Mouse (Mus musculus) thymus, adult 2 months (tissue): ENCODE results near the gene Txk.

Source experiments
- CTCF ChIP-seq: fragments of 200-500 bp; IDR thresholded peaks from 2 replicates; pipeline ENCODE4 v1.5.1; 2012; ENCODE audit warnings: mild to moderate bottlenecking, control low read depth, low read length, moderate library complexity, borderline replicate concordance; ENCODE audit not compliant: control insufficient read depth, poor library complexity, insufficient read depth; ENCODE audit errors: extremely low read depth
- POLR2A ChIP-seq: fragments of 200-500 bp; IDR thresholded peaks from 2 replicates; pipeline ENCODE4 v1.6.1; 2012; ENCODE audit warnings: mild to moderate bottlenecking, low read length, control low read depth, moderate library complexity; ENCODE audit not compliant: control insufficient read depth, poor library complexity, insufficient read depth; ENCODE audit errors: extremely low read depth

DNA sequence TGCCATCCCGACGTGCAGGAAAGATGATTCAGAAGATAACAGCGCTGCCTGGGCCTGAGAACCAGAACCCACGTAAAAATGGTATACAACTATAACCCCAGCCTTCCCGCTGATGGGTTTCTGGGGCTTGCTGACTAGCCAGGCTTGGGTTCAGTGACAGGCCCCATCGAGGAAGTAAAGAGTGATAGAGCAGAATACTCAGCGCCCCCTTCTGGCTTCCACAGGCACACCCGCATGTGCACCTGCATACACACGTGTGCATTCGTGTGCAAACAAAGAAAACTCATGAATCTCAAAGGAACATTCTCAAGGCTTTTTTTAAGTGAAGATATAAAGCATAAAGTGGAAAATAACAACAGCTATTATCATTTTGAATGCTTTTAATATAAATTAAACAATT, 106.4 kb downstream of the Txk start:
- TF ChIP-seq CTCF (peak; percentile 77; the same call in 1 of the 2 replicates), POLR2A (no peak)
